Mouse (Mus musculus): ENCODE data around the gene Fam219a.
A peak's percentile ranks its signal among the peaks of the same experiment; 100 is the strongest.

Gene Fam219a

DNA sequence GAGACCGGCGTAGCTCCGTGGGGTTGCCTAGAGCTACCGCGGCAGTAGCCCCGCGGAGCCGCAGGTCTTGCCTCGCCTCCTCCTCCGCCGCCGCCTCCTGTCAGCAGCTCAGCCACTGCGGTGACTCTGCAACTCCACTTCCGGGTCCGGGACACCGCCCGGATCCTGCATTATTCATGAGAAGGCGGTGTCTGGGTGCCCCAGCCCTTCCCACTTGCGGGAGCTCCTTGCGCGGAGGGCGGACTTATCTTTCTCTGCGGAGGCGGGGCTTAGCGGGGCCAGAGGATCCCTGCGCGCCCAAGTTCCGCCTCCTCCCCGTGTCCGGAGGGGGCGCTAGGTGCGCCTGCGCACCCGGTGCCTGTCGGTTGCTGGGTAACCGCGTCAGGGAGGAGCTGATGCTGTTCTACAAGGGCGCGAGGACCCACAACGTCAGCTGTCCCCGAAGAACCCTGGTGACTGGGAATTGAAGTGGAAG lies at the start of gene Fam219a, which contains the start of gene Dnaic1:
Fam219a (minus strand) TSS at position 128 of the 475 bp plus-strand sequence.
Dnaic1 (plus strand) TSS at position 365 of the 475 bp plus-strand sequence.
- DNase-seq = peak; percentile 99

DNA sequence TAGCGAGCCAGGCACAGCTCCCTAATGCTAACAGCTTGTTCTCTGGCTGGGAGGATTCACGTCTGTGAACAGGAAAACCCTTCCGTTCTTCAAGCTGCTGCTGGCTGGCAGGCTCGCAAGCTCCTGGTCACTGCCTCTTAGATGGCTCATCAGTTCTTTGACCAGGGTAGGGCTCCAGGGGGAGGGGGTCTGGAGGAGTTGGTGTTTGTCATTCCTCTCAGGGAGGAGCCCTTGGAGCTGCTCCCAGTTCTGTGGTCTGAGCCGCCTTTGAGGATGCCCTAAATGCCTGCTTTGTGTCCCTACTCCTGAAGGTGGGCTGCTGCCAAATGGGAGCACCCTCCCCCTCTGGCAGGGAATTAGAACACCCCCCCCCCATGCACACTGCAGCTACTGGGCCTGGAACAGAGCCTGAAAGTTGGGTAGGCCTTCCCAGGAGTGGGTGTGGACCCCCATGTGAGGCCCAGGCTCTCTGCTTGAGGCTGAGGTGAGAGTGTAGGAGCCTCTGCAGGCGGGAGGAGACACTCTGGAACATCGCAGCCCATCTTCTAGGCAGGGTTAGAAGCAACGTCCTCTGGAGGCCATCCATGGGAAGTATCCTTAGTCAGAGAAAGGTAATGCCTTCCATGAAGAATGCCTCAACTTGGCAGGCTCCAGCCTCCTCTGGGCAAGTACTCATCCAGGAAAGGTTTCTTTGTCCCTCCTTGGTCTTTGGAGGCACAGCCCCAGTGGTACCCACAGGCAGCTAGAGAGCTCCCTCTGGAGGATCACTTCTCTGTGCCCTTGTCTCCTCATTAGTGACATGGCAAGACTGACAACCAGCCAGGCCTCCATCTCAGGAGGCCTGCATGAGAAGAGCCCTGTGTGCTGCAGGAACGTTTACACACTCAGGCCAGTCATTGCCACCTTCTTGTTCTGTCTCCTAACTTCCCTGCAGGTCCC lies 46.6 kb upstream of the Fam219a start:
- peak; percentile 74 for DNase-seq

DNA sequence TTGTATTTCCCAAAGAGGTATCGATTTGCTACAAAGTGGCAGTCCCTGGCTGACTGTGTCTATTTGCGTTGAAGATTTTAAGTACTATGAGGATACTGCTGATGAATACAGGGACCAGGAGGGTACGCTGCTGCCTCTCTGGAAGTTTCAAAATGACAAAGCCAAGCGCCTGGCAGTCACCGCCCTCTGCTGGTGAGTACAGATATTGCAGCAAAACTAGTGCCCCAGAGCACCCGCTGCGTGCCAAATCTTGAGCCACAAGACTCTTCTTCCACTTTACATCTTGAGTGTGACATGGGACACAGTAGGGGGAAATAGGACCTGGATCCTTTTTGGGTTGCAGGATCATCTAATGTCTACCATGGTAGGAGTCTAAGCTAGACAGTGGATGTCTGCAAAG lies 44.8 kb upstream of the Fam219a start:
- peak; percentile 91 for DNase-seq

DNA sequence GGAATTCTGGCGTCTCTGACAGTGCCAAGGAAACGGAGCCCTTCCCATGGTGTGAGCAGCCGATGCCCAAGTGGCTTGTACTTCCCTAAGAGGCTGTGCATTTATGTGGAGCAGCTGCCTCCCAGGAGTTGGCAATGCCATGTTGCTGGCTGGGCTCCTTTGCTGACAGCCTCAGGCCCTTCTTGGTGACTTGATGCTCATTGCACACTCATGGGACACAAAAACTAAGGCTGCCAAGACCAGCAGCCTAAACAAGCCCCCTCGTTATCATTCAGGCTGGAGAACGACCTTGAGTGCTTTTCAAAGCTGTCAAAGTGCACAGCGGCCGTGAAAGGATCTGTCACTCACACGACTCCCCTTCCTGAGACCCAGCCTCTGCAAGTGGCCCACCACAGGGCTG lies 42.8 kb upstream of the Fam219a start:
- DNase-seq = peak; percentile 31

DNA sequence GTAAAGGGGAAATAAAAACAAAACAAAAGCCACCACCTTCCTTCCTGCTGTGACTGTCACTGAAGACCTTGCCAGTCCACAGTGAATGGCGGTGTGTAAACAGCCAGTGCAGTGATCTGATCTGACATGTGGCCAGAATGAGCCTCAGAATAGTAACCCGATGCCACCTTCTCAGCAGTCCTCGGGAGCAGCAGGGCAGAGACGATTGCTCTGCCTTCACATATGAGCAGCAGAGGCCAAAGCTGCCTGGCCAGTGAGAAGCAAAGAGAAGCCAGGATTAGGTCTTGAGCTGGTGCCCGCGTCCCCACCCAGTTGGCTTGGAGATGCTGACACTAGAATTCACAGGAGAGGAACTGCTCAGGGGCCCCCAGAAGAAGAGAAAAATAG lies 41.2 kb upstream of the Fam219a start:
- DNase-seq = no peak

DNA sequence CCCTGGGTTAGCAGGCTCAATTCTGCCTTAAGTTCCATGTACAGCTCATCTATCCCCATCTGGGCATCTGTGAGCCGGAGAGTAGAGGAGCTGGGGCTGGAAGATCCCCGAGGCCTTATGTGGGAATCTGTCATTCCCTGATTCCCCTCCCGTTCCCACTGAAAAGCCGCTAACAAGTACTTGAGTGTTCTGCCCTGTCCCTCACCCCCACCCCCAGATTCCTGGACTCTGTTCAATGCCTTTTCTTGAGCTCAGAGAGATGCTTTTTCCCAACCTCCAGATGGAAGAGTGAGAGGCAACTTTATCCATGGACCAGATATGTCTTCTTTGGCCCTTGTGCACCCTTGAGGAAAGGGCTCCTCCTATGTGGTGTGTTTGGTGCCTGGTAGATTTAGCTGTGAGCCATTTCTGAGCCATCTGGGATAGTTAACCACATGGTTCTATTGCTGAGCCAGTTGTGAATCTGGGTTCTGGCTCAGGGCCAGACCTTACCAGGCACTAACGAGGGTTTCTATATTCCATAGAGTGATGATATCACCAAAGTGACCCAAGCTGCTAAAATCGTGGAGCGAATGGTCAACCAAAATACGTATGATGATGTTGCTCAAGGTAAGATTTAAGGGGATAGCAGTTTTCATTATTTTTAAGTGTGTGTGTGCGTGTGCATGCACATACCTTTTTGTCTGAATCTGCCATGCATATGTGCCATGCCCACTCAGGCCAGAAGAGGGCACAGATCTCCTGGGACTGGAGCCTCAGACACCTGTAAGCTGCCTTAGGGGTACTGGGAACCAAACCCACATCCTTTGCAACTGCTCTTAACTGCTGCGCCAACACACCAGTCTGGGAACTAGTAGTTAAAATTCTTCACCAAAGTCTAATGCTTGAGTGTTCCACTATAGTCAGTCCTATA lies 40.6 kb upstream of the Fam219a start:
- DNase-seq = peak; percentile 20

DNA sequence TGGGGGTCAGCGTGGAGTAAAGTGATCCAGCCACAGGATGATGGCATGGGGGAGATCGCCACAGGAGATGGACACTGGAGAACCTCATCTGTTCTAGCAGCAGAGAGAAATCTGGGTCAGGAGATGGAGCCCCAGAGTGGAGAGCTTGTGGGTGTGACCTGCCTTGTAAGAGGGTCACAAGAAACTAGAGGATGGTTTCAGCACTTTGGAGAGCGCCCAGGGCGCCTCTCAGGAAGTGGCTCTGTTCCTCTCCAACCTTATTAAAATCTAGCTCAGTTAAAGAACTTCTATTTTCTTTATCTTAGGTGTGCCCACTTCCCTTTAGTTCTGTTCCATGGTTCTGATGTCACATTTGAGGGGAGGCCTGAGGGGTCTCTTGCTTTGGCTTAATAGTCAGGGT lies 37.4 kb upstream of the Fam219a start:
- DNase-seq = no peak

DNA sequence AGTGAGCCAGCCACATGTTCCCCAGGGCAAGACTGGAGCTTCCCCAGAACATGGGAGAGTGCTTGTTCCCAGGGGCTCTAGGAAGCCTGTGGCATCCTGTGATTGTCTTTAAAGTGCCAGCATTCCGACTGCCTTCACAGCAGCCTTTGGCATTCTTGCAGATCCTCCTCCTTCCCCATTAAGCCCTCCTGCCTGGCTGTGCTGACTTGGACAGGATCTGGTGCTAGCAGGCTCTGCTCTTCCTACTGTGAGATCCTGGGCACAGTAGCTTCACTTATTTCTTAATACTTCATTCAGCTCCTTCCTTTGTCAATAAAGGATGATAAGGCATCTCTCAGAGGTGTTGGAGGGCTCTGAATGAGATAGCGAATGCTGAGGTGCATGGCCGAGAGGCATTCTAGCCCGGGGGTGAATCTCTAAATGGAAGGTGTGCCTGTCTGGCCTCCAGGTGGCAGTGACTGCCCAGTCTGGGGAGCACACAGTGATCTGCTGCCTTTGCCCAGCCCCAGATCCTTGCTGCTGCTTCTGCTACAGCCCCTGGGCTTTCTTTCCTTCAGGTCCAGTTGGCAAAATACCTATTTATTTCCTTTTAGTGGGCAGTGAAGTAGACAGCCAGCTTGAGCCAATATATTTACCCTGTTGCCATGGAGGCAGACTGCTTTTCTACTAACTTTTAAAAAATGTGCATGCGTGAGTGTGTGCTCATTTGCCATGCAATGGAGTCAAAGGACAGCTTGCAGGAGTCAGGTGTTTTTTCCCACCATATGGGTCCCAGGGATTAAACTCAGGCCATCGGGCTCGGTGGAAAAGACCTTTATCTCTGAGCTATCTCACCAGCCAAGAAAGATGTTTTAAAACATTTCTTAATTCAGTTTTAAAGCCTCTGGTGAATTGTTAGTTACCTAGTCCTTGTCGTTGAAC lies 35.4 kb upstream of the Fam219a start:
- DNase-seq = peak; percentile 84

DNA sequence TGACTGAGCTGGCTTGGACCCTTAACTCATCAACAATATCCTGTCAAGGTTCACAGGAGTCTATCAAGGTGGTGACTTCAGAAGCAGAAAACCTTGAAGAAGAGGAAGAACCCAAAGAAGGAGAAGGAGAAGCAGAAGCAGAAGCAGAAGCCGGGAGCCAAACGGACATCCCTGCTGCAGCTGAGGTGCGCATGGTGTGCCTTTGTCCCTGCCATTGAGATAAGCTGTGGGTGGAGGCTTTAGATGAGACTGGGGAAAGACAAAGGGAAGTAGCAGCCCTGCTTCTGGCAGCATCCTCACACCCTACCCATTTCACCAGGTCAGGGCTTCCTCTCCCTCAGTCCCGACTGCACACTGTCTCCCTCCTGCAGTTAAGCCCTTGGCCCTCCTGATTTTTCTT lies 33.5 kb upstream of the Fam219a start:
- no peak for DNase-seq

DNA sequence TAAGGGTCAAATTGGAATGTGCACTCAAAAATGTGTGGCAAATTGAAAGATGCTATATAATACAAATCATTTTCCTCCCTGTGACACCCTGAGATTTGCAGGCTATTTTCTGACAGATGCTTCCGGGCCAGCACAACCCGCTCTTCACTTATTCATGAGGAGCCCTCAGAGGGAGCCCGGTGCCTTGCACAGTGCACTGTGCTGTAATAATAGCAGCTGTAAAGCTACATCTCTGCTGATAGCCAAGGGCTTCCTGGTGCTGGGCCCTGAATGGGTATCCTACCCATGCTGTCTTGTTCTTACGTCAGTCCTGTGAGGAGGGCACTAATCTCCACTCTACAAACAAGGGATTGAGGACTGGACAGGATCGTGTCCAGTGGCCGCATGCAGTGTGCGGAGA lies 14.0 kb upstream of the Fam219a start:
- no peak for DNase-seq

DNA sequence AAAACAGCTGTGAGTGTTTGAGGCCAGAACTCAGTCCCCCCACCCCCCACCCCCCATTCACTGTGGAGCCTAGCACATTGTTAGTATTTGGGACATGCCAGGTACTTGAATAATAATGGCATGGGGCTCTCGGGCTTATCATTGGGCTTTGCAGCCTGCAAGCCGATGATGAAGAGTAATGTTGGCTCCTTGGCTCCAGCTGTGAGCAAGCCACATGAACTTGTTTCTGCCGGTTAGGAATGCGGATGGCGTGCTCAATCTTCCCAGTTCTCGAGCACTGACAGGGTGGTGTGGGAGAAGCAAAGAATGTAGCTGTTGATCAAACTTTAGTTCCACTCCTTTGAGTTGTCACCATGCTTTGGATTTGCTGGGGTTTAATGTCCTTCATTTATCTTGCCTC lies 6.6 kb upstream of the Fam219a start:
- no peak for DNase-seq

DNA sequence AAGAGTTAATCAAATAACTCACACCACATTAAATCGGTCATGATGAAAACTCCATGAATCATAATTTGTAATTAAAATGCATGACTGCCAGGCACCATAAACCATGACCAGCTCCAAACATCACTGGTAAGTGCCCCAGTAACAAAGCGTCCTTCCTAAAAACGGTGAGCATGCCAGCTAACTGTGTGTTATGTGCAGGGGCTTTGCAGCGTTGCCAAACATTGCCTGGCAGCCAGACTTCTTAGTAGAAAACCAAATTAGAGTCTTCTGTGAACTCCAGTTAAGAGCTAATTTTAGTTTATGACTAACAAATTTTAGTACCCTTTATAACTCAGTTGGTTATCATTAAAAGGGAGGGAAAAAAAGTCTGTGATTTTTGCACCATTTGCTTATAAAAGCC lies 4.2 kb upstream of the Fam219a start:
- no peak for DNase-seq

DNA sequence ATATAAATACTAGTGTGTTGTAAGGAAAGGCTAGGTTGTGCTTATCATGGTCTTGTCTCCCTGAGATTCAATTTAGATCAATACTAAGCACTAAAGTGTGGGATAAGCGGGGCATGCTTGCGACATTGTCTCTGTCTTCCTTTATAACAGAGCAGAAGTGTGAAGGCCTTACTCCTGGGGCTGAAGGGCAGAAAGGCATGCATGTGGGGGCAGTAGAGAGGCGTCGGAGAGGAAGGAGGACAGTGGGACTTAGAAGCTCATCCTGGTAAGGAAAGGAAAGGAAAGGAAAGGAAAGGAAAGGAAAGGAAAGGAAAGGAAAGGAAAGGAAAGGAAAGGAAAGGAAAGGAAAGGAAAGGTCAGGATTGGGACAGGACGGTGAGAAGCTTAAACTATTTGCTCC lies 2.2 kb upstream of the Fam219a start:
- DNase-seq = no peak

DNA sequence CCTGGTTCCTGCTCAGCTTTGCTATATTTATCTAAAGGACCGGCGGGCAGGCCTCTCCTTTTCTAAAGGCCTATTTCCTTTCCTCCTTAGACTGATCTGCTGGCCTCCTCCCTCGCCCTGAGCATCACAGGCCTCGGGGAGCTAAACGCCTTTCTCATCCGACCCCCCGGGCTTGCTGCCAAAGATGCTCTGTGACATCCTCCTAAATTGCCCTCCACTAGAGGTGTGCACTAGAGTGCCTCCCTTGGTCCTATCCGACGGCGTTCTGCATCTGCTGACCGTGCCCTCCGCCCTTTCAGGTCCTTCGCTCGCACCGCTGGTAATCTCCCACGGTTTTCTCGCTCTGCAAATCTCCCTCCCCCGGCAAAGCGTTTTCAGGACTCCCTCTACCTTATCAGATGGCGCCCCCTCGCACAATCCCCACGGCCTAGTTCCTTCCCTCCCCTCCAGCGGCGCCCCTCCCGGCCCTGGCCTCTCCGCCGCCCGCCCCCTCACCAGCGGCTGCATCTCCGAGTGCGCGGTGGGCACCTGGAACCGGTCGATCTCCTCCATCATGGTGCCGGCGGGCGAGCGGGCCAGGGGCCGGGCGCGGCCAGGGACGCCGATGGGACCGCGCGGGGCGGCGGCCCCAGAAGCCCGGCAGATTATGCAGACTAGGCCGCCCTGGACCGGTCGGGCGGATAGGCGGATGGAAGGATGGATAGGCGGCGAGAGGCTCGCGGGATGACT lies 492 bp downstream of the Fam219a start:
- DNase-seq = peak; percentile 77

DNA sequence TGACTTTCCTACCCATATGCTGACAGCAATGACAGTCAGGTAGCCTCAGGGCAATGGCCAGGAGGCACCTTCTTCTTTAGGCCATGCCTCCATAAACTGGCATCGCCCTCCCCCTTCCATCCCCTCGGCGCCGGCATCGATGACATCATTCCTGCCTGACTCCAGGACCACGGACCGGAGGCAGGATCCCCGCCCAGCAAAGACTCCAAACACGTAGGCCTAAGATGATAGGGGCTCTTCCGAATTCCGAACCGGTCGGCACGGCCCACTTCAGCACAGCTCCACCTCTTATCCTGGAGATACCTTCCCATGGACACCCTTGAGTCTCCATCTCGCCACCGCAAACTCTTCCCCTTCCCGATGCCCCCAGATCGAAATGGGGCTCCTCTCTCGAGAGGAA lies 1.1 kb downstream of the Fam219a start:
- DNase-seq = peak; percentile 81

DNA sequence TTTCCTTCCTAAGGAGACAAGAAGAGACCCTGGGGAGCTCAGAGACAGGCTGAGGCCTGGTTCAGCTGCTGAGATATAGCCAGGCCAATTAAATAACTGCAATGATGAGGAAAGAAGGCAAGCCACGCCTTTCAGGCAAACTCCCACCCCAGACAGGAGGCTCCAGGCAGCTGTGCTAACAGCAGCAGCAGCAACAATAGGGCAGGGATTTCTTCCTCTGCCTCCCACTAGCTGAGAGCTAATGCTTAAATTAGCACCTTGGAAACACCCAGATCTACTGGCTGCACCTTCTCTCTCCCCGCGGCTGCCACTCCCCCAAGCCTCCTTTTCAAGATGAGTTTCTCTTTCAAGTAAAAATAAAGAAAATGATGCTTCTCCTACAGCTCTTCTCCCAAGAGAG lies 3.2 kb downstream of the Fam219a start:
- DNase-seq = peak; percentile 21

DNA sequence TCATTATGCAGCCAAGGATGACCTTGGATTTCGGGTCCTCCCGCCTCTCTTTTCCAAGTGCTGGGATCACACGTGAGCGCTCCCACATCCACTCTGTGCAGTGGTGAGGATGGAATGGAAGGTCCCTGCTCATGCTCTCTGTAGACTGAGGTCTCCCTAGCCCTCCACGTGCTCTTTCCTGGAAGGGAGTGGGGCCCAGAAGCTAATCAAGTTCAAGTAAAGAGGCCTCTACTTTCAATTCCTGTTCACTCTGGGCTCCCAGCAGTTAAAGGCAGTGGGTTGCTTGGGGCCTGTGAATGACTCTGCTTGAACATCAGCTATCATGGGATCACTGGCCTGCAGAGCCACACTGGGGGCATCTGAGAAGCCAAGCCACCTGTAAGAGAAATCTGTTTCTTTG lies 6.0 kb downstream of the Fam219a start:
- DNase-seq = no peak

DNA sequence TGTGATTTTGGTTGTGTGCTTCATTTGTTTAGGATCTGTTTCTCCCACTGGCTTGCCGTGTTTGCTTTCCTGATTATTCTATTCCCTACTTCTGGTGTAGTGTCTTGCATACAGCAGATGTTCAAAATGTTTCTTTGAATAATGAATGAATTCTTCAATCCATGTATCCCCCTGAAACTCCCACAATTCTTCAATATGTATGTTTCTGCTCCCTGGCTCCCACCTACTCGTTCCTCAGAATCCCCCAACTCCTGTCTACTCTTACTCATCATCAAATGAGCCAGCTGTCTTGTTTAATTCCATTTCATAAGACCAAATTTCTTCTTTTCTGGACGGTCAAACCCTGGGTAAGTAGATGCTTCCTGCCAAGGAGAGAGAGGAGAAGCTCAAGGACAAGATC lies 12.2 kb downstream of the Fam219a start:
- DNase-seq = no peak

DNA sequence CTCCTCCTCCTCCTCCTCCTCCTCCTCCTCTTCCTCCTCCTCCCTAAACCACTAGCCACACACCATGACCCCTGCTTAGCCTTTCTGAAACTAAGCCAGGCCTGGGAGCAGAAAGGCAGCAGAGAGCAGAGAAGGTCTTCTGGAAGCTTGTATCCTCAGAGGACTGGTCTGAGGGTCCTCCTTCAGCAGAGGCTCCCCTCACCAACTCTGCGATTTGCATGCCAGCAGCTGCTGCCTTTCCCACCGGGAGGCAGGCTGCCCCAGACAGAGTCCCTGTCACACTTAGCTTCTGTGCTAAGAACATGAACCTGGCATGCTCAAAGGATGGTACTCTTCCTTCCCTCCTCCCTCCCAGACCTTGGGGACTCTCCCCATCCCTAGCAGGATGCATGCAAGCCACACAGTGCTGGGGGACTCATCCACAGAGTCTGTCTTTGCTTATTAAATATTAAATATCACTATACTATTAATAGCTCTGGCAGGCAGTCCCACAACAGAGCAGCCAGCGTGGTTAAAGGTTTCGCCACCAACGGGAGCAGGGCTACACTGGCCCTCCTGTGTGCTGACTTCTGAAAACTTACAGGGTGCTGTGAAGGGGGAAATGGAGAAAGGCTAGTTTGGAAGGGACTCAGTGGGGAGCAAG lies 12.9 kb downstream of the Fam219a start:
- no peak for DNase-seq

DNA sequence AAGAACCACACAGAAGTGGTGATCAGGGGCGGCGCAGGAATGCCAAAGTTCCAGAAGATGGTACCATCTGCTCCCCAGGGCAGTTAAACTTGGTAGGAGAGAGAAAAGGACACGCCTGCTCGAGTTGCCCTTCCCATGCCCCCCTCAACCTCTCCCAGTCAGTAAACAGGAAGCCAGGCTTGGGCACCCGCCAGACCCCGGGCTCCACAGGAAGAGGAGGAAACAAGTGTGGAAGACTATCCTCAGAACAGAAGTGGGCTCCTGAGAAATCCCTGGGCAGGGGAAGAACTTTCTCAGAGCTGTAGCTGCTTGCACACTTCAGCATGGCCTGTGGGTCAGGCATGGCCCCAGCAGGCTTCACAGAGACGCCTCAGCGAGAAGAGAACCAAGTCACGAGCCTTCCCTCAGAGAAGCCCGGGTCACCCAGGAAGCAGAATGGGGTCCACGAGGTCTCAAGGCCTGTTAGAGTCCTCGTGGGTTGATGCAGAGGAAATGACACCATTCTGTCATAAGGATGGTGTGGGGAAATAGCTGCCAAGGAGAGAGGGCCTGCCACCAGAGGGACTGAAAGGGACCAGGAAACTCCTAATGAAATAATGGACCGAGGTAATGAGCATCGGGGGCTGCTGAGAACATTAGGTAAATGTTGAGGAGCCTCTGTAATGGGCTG lies 14.2 kb downstream of the Fam219a start:
- no peak for DNase-seq

DNA sequence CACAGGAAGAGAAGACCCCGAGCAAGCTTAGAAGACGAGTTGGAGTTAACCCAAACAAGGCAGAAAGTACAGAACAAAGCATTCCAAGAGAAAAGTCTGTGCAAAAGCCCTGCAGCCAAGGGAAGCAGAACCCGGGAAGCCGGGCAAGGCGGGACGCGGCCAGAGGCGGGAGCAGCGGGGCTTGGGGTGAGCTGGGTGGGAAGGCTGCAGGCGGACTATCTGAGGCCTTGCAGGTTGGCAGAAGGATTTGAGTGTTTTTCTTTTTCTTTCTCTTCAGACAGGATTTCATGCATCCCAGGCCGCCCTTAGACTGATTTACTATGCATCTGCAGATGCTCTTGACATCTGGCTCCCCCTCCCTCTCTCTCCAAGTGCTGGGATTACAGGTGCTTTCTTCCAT lies 16.2 kb downstream of the Fam219a start:
- DNase-seq = no peak

Measured in cerebellum, adult 9-10 months (tissue).